8 mouse cellular contexts compared by ENCODE assay signal in the genomic region with DNA sequence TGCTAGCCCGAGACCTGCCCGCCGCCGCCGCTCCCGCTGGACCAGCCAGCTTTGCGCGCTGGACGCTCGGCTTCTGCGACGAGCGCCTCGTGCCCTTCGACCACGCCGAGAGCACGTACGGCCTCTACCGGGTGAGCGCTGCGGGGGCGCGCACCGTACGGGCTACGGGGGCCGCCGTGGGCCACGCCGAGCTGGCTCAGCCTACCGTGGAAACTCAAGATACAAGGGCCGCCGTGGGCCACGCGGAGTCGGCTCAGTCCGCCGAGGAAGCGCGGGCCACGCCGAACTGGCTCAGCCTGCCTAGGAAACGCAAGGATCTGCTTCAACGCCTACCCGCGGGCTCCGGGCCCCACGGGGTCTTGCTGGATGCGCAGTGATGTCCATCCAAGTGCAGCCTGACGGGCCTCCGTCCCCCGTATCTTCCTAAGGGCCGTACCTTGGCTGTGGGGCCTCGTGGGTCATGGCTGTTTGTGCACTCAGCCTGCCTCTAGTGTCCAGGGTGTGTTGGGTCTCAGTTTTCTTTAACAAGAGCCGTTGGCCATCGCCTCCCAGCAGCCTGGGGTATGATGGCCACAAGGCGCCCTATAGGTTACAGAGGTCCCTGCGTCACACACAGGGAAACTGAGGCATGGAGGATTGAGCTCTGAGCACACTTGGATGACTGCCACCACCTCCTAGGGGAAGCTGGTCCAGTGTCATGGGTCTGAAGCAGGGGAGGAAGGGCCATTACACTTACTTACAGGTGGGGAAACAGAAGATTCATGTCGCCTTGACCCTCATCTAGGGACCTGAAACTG. TPM values are rescaled to one million over a fixed set of nuclear protein-coding genes. Genes with fewer than 3 reads are reported as not detected.
A peak's percentile ranks its signal among the peaks of the same experiment; 100 is the strongest.
DNase-seq lines count a peak whose midpoint lies in the region; ATAC-seq and TF ChIP-seq lines count a peak whose summit lies in the region.

No protein-coding gene starts in this region.

- H3K9me3 ChIP-seq in CH12.LX (replicated peaks; ENCODE audit: low read length): no peaks in the 10 kb centered on the region
- no peaks in the 10 kb centered on the region for H3K9me3 ChIP-seq in forebrain, embryonic 15.5 days

- peak overlapping the region; percentile 87 for H3K9ac ChIP-seq in CH12.LX (ENCODE audit: insufficient read depth, low read depth)
- H3K9ac ChIP-seq in forebrain, embryonic 15.5 days (replicated peaks): peak overlapping the region; percentile 96

- no peak for DNase-seq in CH12.LX (ENCODE audit: extremely low read depth)
- peak; percentile 51 to 63 for DNase-seq in adrenal gland, postnatal 4 days (ENCODE audit: low spot score in 2 of 2)
- DNase-seq in heart, postnatal 4 days: peak; percentile 77
- DNase-seq in layer of hippocampus, adult 2 months (ENCODE audit: low spot score in 2 of 2): peak; percentile 85 to 87
- DNase-seq in lung, adult 2 months: no peak
- DNase-seq in right cerebral cortex, adult 2 months (ENCODE audit: low spot score in 2 of 2): peak; percentile 89 to 92

- in situ Hi-C loops in CH12.LX (cut with MboI; ENCODE audit: low pct_ligation_motif_present, low pct_unique_long_range_greater_than_20kb, low sequenced_read_pairs): no loop called here

- ATAC-seq in forebrain, embryonic 15.5 days (replicated peaks): peak; percentile 68
- no peak for ATAC-seq in megakaryocyte-erythroid progenitor cell, adult 5-6 weeks (replicated peaks; ENCODE audit: low FRiP score, low TSS enrichment, poor library complexity, severe bottlenecking)

- WGBS in forebrain, embryonic 15.5 days: 5% methylated on average over 60 of the region's 60 CpGs
- WGBS in lung, adult 2 months: 3% methylated on average over 60 of the region's 60 CpGs

- TF ChIP-seq CTCF in CH12.LX (conservative IDR thresholded peaks at IDR 0.05 in 1 of 2, IDR thresholded peaks at IDR 0.05 in 1 of 2; ENCODE audit: low read depth in 2 of 2, low read length in 2 of 2): 0 out of 4 replicates have a peak, but pooled peaks of 1 of the 2 experiments have one; percentile 2
- no peak; the same call in 1 of the 2 replicates for TF ChIP-seq CTCF in layer of hippocampus, adult 2 months (conservative IDR thresholded peaks at IDR 0.05)
- no peak for TF ChIP-seq CTCF in lung, adult 2 months (IDR thresholded peaks at IDR 0.05; ENCODE audit: insufficient read depth, low read length)

- no peak for TF ChIP-seq RAD21 in CH12.LX (IDR thresholded peaks at IDR 0.05; ENCODE audit: low read depth, low read length)

- dilution Hi-C loops in CH12.LX (cut with MboI; ENCODE audit: extremely low pct_ligation_motif_present, extremely low pct_unique_long_range_greater_than_20kb, low sequenced_read_pairs): no loop called here

- peak overlapping the region; percentile 92 for H3K27ac ChIP-seq in CH12.LX (ENCODE audit: insufficient read depth, low read depth)
- peak overlapping the region; percentile 97 for H3K27ac ChIP-seq in forebrain, embryonic 15.5 days (replicated peaks)
- H3K27ac ChIP-seq in layer of hippocampus, adult 2 months: peak overlapping the region; percentile 99

- TF ChIP-seq POLR2A in CH12.LX (IDR thresholded peaks at IDR 0.05; ENCODE audit: low read depth, low read length): no peak; the same call in 1 of the 2 replicates
- TF ChIP-seq POLR2A in lung, adult 2 months (IDR thresholded peaks at IDR 0.05; ENCODE audit: borderline replicate concordance, extremely low read depth, low read depth, low read length): no peak

- H3K4me2 ChIP-seq in CH12.LX (ENCODE audit: insufficient read depth, low read depth, poor library complexity, severe bottlenecking): peak overlapping the region; percentile 26
- peak overlapping the region; percentile 89 for H3K4me2 ChIP-seq in forebrain, embryonic 15.5 days (replicated peaks)

- peaks cover 20% of the 10 kb centered on the region for H3K79me2 ChIP-seq in CH12.LX (replicated peaks; ENCODE audit: control insufficient read depth, extremely low read depth, insufficient read depth, poor library complexity, severe bottlenecking)

- H3K27me3 ChIP-seq in CH12.LX (replicated peaks): no peaks in the 10 kb centered on the region
- H3K27me3 ChIP-seq in forebrain, embryonic 15.5 days: no peaks in the 10 kb centered on the region

- no peak for TF ChIP-seq EP300 in CH12.LX (IDR thresholded peaks at IDR 0.05; ENCODE audit: low read length)

- H3K4me1 ChIP-seq in CH12.LX (ENCODE audit: control insufficient read depth in 1 of 2, insufficient read depth in 2 of 2): peaks cover 42 to 68% of the 10 kb centered on the region in 2 experiments
- H3K4me1 ChIP-seq in forebrain, embryonic 15.5 days: peaks cover 29% of the 10 kb centered on the region
- H3K4me1 ChIP-seq in lung, adult 2 months (ENCODE audit: control insufficient read depth, insufficient read depth, low read length): peaks cover 7% of the 10 kb centered on the region

- H3K4me3 ChIP-seq in CH12.LX (replicated peaks in 1 of 3; ENCODE audit: low read depth in 2 of 3, low read length in 2 of 3, poor library complexity in 1 of 3): peak overlapping the region; percentile 70 to 94 (median 89)
- peak overlapping the region; percentile 87 for H3K4me3 ChIP-seq in forebrain, embryonic 15.5 days
- peak overlapping the region; percentile 79 for H3K4me3 ChIP-seq in layer of hippocampus, adult 2 months
- peak overlapping the region; percentile 91 for H3K4me3 ChIP-seq in lung, adult 2 months (replicated peaks; ENCODE audit: extremely low read depth, low read depth, low read length)

- H3K36me3 ChIP-seq in CH12.LX (replicated peaks in 1 of 2; ENCODE audit: control insufficient read depth in 1 of 2, insufficient read depth in 1 of 2, low read length in 1 of 2): peaks cover 0 to 20% of the 10 kb centered on the region in 2 experiments
- no peaks in the 10 kb centered on the region for H3K36me3 ChIP-seq in forebrain, embryonic 15.5 days

TF ChIP-seq in CH12.LX, 34 proteins besides CTCF, POLR2A, EP300 and RAD21 (continues in another document):
- TF ChIP-seq MAZ (IDR thresholded peaks at IDR 0.05; ENCODE audit: low read depth, low read length): 0 out of 2 replicates have a peak, but pooled peaks have one; percentile 25
- no peak for TF ChIP-seq JUND (conservative IDR thresholded peaks at IDR 0.05; ENCODE audit: low read depth, low read length)

RNA-seq across cellular contexts. Expression of a gene that starts 0.6 kb away (rescaled TPM):
- total RNA-seq in CH12.LX (2012; rRNA removed) (183 and 215 TPM in 2 replicates), CH12.LX (2014; rRNA removed) (94.2 and 118 TPM in 2 replicates)
- 72.5 and 74.9 TPM in 2 replicates for polyA plus RNA-seq in CH12.LX (2012; ENCODE audit: insufficient read length, low read depth)
- 100 to 1,000 TPM; 136 to 144 TPM for total RNA-seq in adrenal gland, postnatal 4 days (2021)
- 191 TPM in 2 replicates for polyA plus RNA-seq in forebrain, embryonic 15.5 days (2015; fragmentation: Nextera tagmentation; extraction: Ambion mirVana)
- total RNA-seq in heart, postnatal 4 days (2021): 10 to 100 TPM; 92.0 to 95.5 TPM
- 10 to 100 TPM; 27.5 to 34.4 TPM for total RNA-seq in layer of hippocampus, adult 2 months (2021)
- polyA plus RNA-seq in lung, adult 2 months (2012; rRNA removed): 140 TPM in 2 replicates
- total RNA-seq in megakaryocyte-erythroid progenitor cell, adult 5-6 weeks (2014; fragmentation: Nextera tagmentation): 104 and 132 TPM in 2 replicates
- 76.2 and 80.7 TPM in 2 replicates for total RNA-seq in megakaryocyte-erythroid progenitor cell, adult 5-6 weeks (2017)

RNA-seq across cellular contexts. Expression of a gene that starts 4.9 kb away (rescaled TPM):
- total RNA-seq in CH12.LX (2012; rRNA removed): 95.2 and 136 TPM in 2 replicates
- total RNA-seq in CH12.LX (2014; rRNA removed): 86.3 and 89.2 TPM in 2 replicates
- polyA plus RNA-seq in CH12.LX (2012; ENCODE audit: insufficient read length, low read depth): 92.8 and 98.6 TPM in 2 replicates
- 1 to 10 TPM; 3.4 to 4.3 TPM for total RNA-seq in adrenal gland, postnatal 4 days (2021)
- 4.9 and 5.5 TPM in 2 replicates for polyA plus RNA-seq in forebrain, embryonic 15.5 days (2015; fragmentation: Nextera tagmentation; extraction: Ambion mirVana)
- total RNA-seq in heart, postnatal 4 days (2021): 1 to 10 TPM; 1.3 to 2.3 TPM
- 1 to 10 TPM; 3.8 TPM for total RNA-seq in layer of hippocampus, adult 2 months (2021)
- polyA plus RNA-seq in lung, adult 2 months (2012; rRNA removed): 4.8 and 5.4 TPM in 2 replicates
- 15.9 and 42.5 TPM in 2 replicates for total RNA-seq in megakaryocyte-erythroid progenitor cell, adult 5-6 weeks (2014; fragmentation: Nextera tagmentation)
- total RNA-seq in megakaryocyte-erythroid progenitor cell, adult 5-6 weeks (2017): 0.14 and 15.0 TPM in 2 replicates

RNA-seq across cellular contexts. Expression of a gene that starts 18.2 kb away (rescaled TPM):
- total RNA-seq in CH12.LX (2012; rRNA removed) (85.3 and 92.0 TPM in 2 replicates), CH12.LX (2014; rRNA removed) (68.7 and 72.0 TPM in 2 replicates)
- 72.0 and 73.7 TPM in 2 replicates for polyA plus RNA-seq in CH12.LX (2012; ENCODE audit: insufficient read length, low read depth)
- 10 to 100 TPM; 74.6 to 78.2 TPM for total RNA-seq in adrenal gland, postnatal 4 days (2021)
- polyA plus RNA-seq in forebrain, embryonic 15.5 days (2015; fragmentation: Nextera tagmentation; extraction: Ambion mirVana): 54.3 and 56.2 TPM in 2 replicates
- total RNA-seq in heart, postnatal 4 days (2021): 10 to 100 TPM; 48.0 to 50.3 TPM
- 10 to 100 TPM; 52.4 to 60.1 TPM for total RNA-seq in layer of hippocampus, adult 2 months (2021)
- polyA plus RNA-seq in lung, adult 2 months (2012; rRNA removed): 172 and 200 TPM in 2 replicates
- 55.8 and 58.0 TPM in 2 replicates for total RNA-seq in megakaryocyte-erythroid progenitor cell, adult 5-6 weeks (2014; fragmentation: Nextera tagmentation)
- 40.1 and 44.4 TPM in 2 replicates for total RNA-seq in megakaryocyte-erythroid progenitor cell, adult 5-6 weeks (2017)

RNA-seq across cellular contexts. Expression of a gene that starts 23.9 kb away (rescaled TPM):
- total RNA-seq in CH12.LX (2012; rRNA removed): 2.7 and 4.0 TPM in 2 replicates
- 1.8 and 2.3 TPM in 2 replicates for total RNA-seq in CH12.LX (2014; rRNA removed)
- 2.3 and 2.4 TPM in 2 replicates for polyA plus RNA-seq in CH12.LX (2012; ENCODE audit: insufficient read length, low read depth)
- total RNA-seq in adrenal gland, postnatal 4 days (2021): 100 to 1,000 TPM; 110 to 111 TPM
- polyA plus RNA-seq in forebrain, embryonic 15.5 days (2015; fragmentation: Nextera tagmentation; extraction: Ambion mirVana): 68.5 and 71.8 TPM in 2 replicates
- 10 to 100 TPM; 77.0 to 80.3 TPM for total RNA-seq in heart, postnatal 4 days (2021)
- total RNA-seq in layer of hippocampus, adult 2 months (2021): 100 to 1,000 TPM; 125 to 126 TPM
- 73.5 and 101 TPM in 2 replicates for polyA plus RNA-seq in lung, adult 2 months (2012; rRNA removed)
- 3.0 and 6.3 TPM in 2 replicates for total RNA-seq in megakaryocyte-erythroid progenitor cell, adult 5-6 weeks (2014; fragmentation: Nextera tagmentation)
- total RNA-seq in megakaryocyte-erythroid progenitor cell, adult 5-6 weeks (2017): 0.95 and 3.1 TPM in 2 replicates

RNA-seq across cellular contexts. Expression of a gene that starts 26.2 kb away (rescaled TPM):
- total RNA-seq in CH12.LX (2012; rRNA removed) (0.04 TPM in 1 of 2 replicates, not detected in the other), CH12.LX (2014; rRNA removed) (not detected in 2 replicates)
- 0.08 TPM in 1 of 2 replicates, not detected in the other for polyA plus RNA-seq in CH12.LX (2012; ENCODE audit: insufficient read length, low read depth)
- under 1 TPM; 0.25 to 0.65 TPM for total RNA-seq in adrenal gland, postnatal 4 days (2021)
- polyA plus RNA-seq in forebrain, embryonic 15.5 days (2015; fragmentation: Nextera tagmentation; extraction: Ambion mirVana): not detected in 2 replicates
- total RNA-seq in heart, postnatal 4 days (2021): not detected
- total RNA-seq in layer of hippocampus, adult 2 months (2021): not detected
- polyA plus RNA-seq in lung, adult 2 months (2012; rRNA removed): 0.09 TPM in 1 of 2 replicates, not detected in the other
- not detected in 2 replicates for total RNA-seq in megakaryocyte-erythroid progenitor cell, adult 5-6 weeks (2014; fragmentation: Nextera tagmentation)
- total RNA-seq in megakaryocyte-erythroid progenitor cell, adult 5-6 weeks (2017): not detected in 2 replicates

Comparison
In these comparisons a context has a peak if more than half of its experiments do, and no peak if none do; other contexts are left out.
1. DNase-seq: peak in adrenal gland, postnatal 4 days (2 of 2), heart, postnatal 4 days (single experiment), layer of hippocampus, adult 2 months (2 of 2) and right cerebral cortex, adult 2 months (2 of 2); none in CH12.LX (single experiment) and lung, adult 2 months (single experiment).
2. Peak in every context shown above with its lines, with median percentiles within 50 percentile points of each other: H3K27ac ChIP-seq and H3K4me3 ChIP-seq.